In genomic region chr19:46457798-46458197, GRCm38 (mm10) we compare ENCODE assay signal across 14 mouse cellular contexts. TPM values are rescaled to one million over a fixed set of nuclear protein-coding genes. Genes with fewer than 3 reads are reported as not detected.
DNase-seq lines count a peak whose midpoint lies in the region; ATAC-seq and TF ChIP-seq lines count a peak whose summit lies in the region.
"Had no signal": no experiment of that assay in that cellular context is flagged by ENCODE, and none has a peak within 500 bp of the region (broad histone marks: within the 10 kb centered on the region; RNA-seq: fewer than 3 reads in every experiment).

No protein-coding gene starts in this region.

- WGBS in kidney, embryonic 14.5 days = 60% methylated on average over 5 of the region's 5 CpGs
- 35% methylated on average over 5 of the region's 5 CpGs for WGBS in heart, adult 2 months
- WGBS in heart, embryonic 14.5 days = 64% methylated on average over 5 of the region's 5 CpGs
- 76% methylated on average over 5 of the region's 5 CpGs for WGBS in liver, postnatal 0 days (ENCODE audit: insufficient replicate concordance)

- no peaks in the 10 kb centered on the region for H3K27me3 ChIP-seq in kidney, embryonic 14.5 days (ENCODE audit: control insufficient read depth, insufficient read depth, low read length)
- H3K27me3 ChIP-seq in heart, adult 2 months (ENCODE audit: control insufficient read depth, insufficient read depth, low read length) = no peaks in the 10 kb centered on the region
- no peaks in the 10 kb centered on the region for H3K27me3 ChIP-seq in heart, embryonic 14.5 days (ENCODE audit: control insufficient read depth, insufficient read depth, low read length)
- no peaks in the 10 kb centered on the region for H3K27me3 ChIP-seq in liver, postnatal 0 days (ENCODE audit: insufficient read depth, low read length)
- H3K27me3 ChIP-seq: limb, embryonic 15.5 days; Patski had no signal

- ATAC-seq in kidney, embryonic 14.5 days (ENCODE audit: low FRiP score, low TSS enrichment) = no peak
- ATAC-seq in heart, embryonic 14.5 days (ENCODE audit: insufficient number of reproducible peaks, insufficient read depth, low FRiP score, low read depth) = no peak
- no peak for ATAC-seq in liver, postnatal 0 days
- no peak for ATAC-seq in CD4-positive, CD25-positive, alpha-beta regulatory T cell, adult 4 months
- ATAC-seq: hindbrain, postnatal 0 days; Patski had no signal

- no peak for DNase-seq in kidney, adult 8-10 months
- DNase-seq in heart, adult 2 months = peak; percentile 48 to 56
- no peak for DNase-seq in liver, postnatal 0 days
- no peak for DNase-seq in c-Kit-positive CD71-positive TER-119-positive erythroid progenitor cells, embryonic 14.5 days (ENCODE audit: low spot score)
- no peak for DNase-seq in natural killer cell, adult 2 months (ENCODE audit: low spot score in 2 of 2)
- DNase-seq: adrenal gland, adult 8-10 months had no signal

- TF ChIP-seq CTCF in heart, adult 2 months (IDR thresholded peaks at IDR 0.05) = no peak
- TF ChIP-seq CTCF in liver, postnatal 0 days (IDR thresholded peaks at IDR 0.05; ENCODE audit: low read depth) = no peak

- no peak overlapping the region for H3K4me3 ChIP-seq in kidney, embryonic 14.5 days (ENCODE audit: low read length)
- H3K4me3 ChIP-seq in heart, adult 2 months = no peak overlapping the region
- H3K4me3 ChIP-seq in heart, embryonic 14.5 days (ENCODE audit: control insufficient read depth in 1 of 2, insufficient read depth in 1 of 2, low read depth in 1 of 2, low read length in 2 of 2) = no peak overlapping the region
- H3K4me3 ChIP-seq in liver, postnatal 0 days (ENCODE audit: low read depth, low read length) = no peak overlapping the region
- H3K4me3 ChIP-seq: limb, embryonic 15.5 days; midbrain, embryonic 10.5 days; myocyte had no signal

- no peak overlapping the region for H3K9ac ChIP-seq in kidney, embryonic 14.5 days (ENCODE audit: low read depth, low read length)
- H3K9ac ChIP-seq in heart, adult 2 months (ENCODE audit: low read depth, low read length) = no peak overlapping the region; the same call in 1 of the 2 replicates
- H3K9ac ChIP-seq in heart, embryonic 14.5 days (ENCODE audit: low read length) = 0 out of 2 replicates have a peak overlapping the region, but pooled peaks have one; percentile 25
- H3K9ac ChIP-seq in liver, postnatal 0 days (replicated peaks) = no peak overlapping the region
- H3K9ac ChIP-seq: limb, embryonic 15.5 days had no signal

- no peak for TF ChIP-seq POLR2A in heart, adult 2 months (IDR thresholded peaks at IDR 0.05; ENCODE audit: insufficient read depth, low read depth, low read length)

- H3K9me3 ChIP-seq in kidney, embryonic 14.5 days (ENCODE audit: control insufficient read depth, low read length) = no peaks in the 10 kb centered on the region
- no peaks in the 10 kb centered on the region for H3K9me3 ChIP-seq in heart, embryonic 14.5 days (ENCODE audit: control insufficient read depth, low read length)
- no peaks in the 10 kb centered on the region for H3K9me3 ChIP-seq in liver, postnatal 0 days (ENCODE audit: low read length)
- H3K9me3 ChIP-seq: limb, embryonic 15.5 days; midbrain, embryonic 10.5 days had no signal

- TF ChIP-seq EP300 in heart, adult 2 months (IDR thresholded peaks at IDR 0.05; ENCODE audit: insufficient read depth, low read depth, low read length) = peak; percentile 76; the same call in 1 of the 2 replicates
- no peak for TF ChIP-seq EP300 in liver, postnatal 0 days (IDR thresholded peaks at IDR 0.05; ENCODE audit: low read depth)

- peak overlapping the region; percentile 82; the same call in 1 of the 2 replicates for H3K27ac ChIP-seq in kidney, embryonic 14.5 days (ENCODE audit: low read depth, low read length)
- H3K27ac ChIP-seq in heart, adult 2 months = peak overlapping the region; percentile 69
- peak overlapping the region; percentile 32 to 46; a peak in 3 of 4 replicates for H3K27ac ChIP-seq in heart, embryonic 14.5 days (replicated peaks in 1 of 2; ENCODE audit: control insufficient read depth in 1 of 2, insufficient read depth in 1 of 2, low read depth in 2 of 2, low read length in 2 of 2)
- peak overlapping the region; percentile 95 for H3K27ac ChIP-seq in liver, postnatal 0 days (ENCODE audit: low read depth)
- H3K27ac ChIP-seq: hindbrain, postnatal 0 days; limb, embryonic 15.5 days; midbrain, embryonic 10.5 days had no signal

- intact Hi-C loops in heart, adult 2 months (cut with DNase I) = loop anchor here (2.0 kb wide), 1 partner anchor 67 kb away; no protein-coding TSS in a partner anchor

- no peaks in the 10 kb centered on the region for H3K79me2 ChIP-seq in heart, adult 2 months (replicated peaks; ENCODE audit: control insufficient read depth, insufficient read depth, low read length)

- no peak overlapping the region for H3K4me2 ChIP-seq in kidney, embryonic 14.5 days (replicated peaks; ENCODE audit: low read depth, low read length)
- no peak overlapping the region for H3K4me2 ChIP-seq in heart, embryonic 14.5 days (ENCODE audit: low read length)
- H3K4me2 ChIP-seq in liver, postnatal 0 days (ENCODE audit: low read depth, low read length) = no peak overlapping the region
- H3K4me2 ChIP-seq: limb, embryonic 15.5 days had no signal

- peaks cover 65% of the 10 kb centered on the region for H3K4me1 ChIP-seq in kidney, embryonic 14.5 days (ENCODE audit: control insufficient read depth, insufficient read depth, low read length)
- H3K4me1 ChIP-seq in heart, adult 2 months (ENCODE audit: control insufficient read depth, insufficient read depth, low read length) = peaks cover 54% of the 10 kb centered on the region
- H3K4me1 ChIP-seq in heart, embryonic 14.5 days (ENCODE audit: control insufficient read depth in 2 of 2, insufficient read depth in 2 of 2, low read length in 2 of 2) = peaks cover 64 to 80% of the 10 kb centered on the region in 2 experiments
- H3K4me1 ChIP-seq in liver, postnatal 0 days (ENCODE audit: insufficient read depth) = peaks cover 61% of the 10 kb centered on the region

- peaks cover 32% of the 10 kb centered on the region; the same call in 1 of the 2 replicates for H3K36me3 ChIP-seq in kidney, embryonic 14.5 days (ENCODE audit: control insufficient read depth, insufficient read depth, low read length)
- peaks cover 4% of the 10 kb centered on the region for H3K36me3 ChIP-seq in heart, adult 2 months (ENCODE audit: control insufficient read depth, insufficient read depth, low read length)
- H3K36me3 ChIP-seq in heart, embryonic 14.5 days (ENCODE audit: control insufficient read depth, insufficient read depth, low read length) = peaks cover 32% of the 10 kb centered on the region
- peaks cover 3% of the 10 kb centered on the region for H3K36me3 ChIP-seq in liver, postnatal 0 days (replicated peaks; ENCODE audit: insufficient read depth, low read length)

RNA-seq across cellular contexts. Expression of gene Trim8, which starts 43.7 kb away (rescaled TPM):
- polyA plus RNA-seq in kidney, embryonic 14.5 days (2014; fragmentation: Nextera tagmentation; extraction: Ambion mirVana) = 28.3 and 35.6 TPM in 2 replicates
- total RNA-seq in heart, adult 2 months (2021) = 10 to 100 TPM; 39.2 to 39.8 TPM
- 17.2 and 24.1 TPM in 2 replicates for polyA plus RNA-seq in heart, adult 2 months (2012; rRNA removed)
- polyA plus RNA-seq in heart, embryonic 14.5 days (2014; fragmentation: Nextera tagmentation; extraction: Ambion mirVana) = 23.4 TPM in 2 replicates
- 7.9 and 9.8 TPM in 2 replicates for polyA plus RNA-seq in liver, postnatal 0 days (2015; fragmentation: Nextera tagmentation; extraction: Ambion mirVana)
- 10 to 100 TPM; 16.3 to 21.5 TPM for polyA plus RNA-seq in CD4-positive, CD25-positive, alpha-beta regulatory T cell, adult 4 months (2017; shearing (Covaris generic))

Comparison
In these comparisons a context has a peak if more than half of its experiments do, and no peak if none do; other contexts are left out.
1. H3K27ac ChIP-seq: peak in every context shown above with its lines; median percentile 95 in liver, postnatal 0 days; 82 in kidney, embryonic 14.5 days; 69 in heart, adult 2 months; 39 in heart, embryonic 14.5 days.
2. DNase-seq: peak in heart, adult 2 months (2 of 2); none in kidney, adult 8-10 months (0 of 2), liver, postnatal 0 days (single experiment), c-Kit-positive CD71-positive TER-119-positive erythroid progenitor cells, embryonic 14.5 days (single experiment) and natural killer cell, adult 2 months (0 of 2).